Mouse (Mus musculus) cerebellum, adult 2 months (tissue): Measurements from ENCODE around the gene Igflr1.

Source experiments
- CTCF ChIP-seq: fragments of 200-500 bp; IDR thresholded peaks from 2 replicates; pipeline ENCODE4 v1.5.1; 2011; ENCODE audit warnings: low read depth, mild to moderate bottlenecking, control low read depth, low read length, moderate library complexity, borderline replicate concordance; ENCODE audit not compliant: insufficient read depth
- POLR2A ChIP-seq: fragments of 200-500 bp; IDR thresholded peaks from 2 replicates; pipeline ENCODE4 v1.6.1; 2011; ENCODE audit warnings: low read length, control low read depth, borderline replicate concordance; ENCODE audit not compliant: insufficient read depth

GRCm38 (mm10) chr7:30544327-30544726, 20.9 kb upstream of the Igflr1 start:
- TF ChIP-seq POLR2A, result no peak
- no peak for TF ChIP-seq CTCF
